Mouse (Mus musculus): Measurements from ENCODE around the gene Gpr171. TPM values are rescaled to one million over a fixed set of nuclear protein-coding genes. Genes with fewer than 3 reads are reported as not detected.

The Gpr171 gene
- 5.1 TPM for polyA plus RNA-seq (2014; fragmentation: Illumina TruSeq; extraction: RNeasy Lipid Tissue Mini Kit (QIAGEN cat#74804); ENCODE audit: low read depth, low replicate concordance)

GRCm38 (mm10) chr3:59101218-59101986, at the start of gene Gpr171:
Gene Gpr171, minus strand, starts transcription at chr3:59101821.

Other genes starting within 250 kb of the Gpr171 start
- gene Clrn1, start 216.5 kb downstream of the Gpr171 start, polyA plus RNA-seq (2014; fragmentation: Illumina TruSeq; extraction: RNeasy Lipid Tissue Mini Kit (QIAGEN cat#74804); ENCODE audit: low read depth, low replicate concordance), result not detected
- 3.2 TPM for gene Med12l, start 96.0 kb downstream of the Gpr171 start, polyA plus RNA-seq (2014; fragmentation: Illumina TruSeq; extraction: RNeasy Lipid Tissue Mini Kit (QIAGEN cat#74804); ENCODE audit: low read depth, low replicate concordance)
- gene P2ry14, start 51.8 kb upstream of the Gpr171 start, polyA plus RNA-seq (2014; fragmentation: Illumina TruSeq; extraction: RNeasy Lipid Tissue Mini Kit (QIAGEN cat#74804); ENCODE audit: low read depth, low replicate concordance), result 29.5 TPM
- not detected for gene Gpr87, start 93.3 kb upstream of the Gpr171 start, polyA plus RNA-seq (2014; fragmentation: Illumina TruSeq; extraction: RNeasy Lipid Tissue Mini Kit (QIAGEN cat#74804); ENCODE audit: low read depth, low replicate concordance)
- 9.0 TPM for gene P2ry13, start 109.1 kb upstream of the Gpr171 start, polyA plus RNA-seq (2014; fragmentation: Illumina TruSeq; extraction: RNeasy Lipid Tissue Mini Kit (QIAGEN cat#74804); ENCODE audit: low read depth, low replicate concordance)
- 14.8 TPM for gene P2ry12, start 161.1 kb upstream of the Gpr171 start, polyA plus RNA-seq (2014; fragmentation: Illumina TruSeq; extraction: RNeasy Lipid Tissue Mini Kit (QIAGEN cat#74804); ENCODE audit: low read depth, low replicate concordance)
- 12.9 TPM for gene Igsf10, start 242.6 kb upstream of the Gpr171 start, polyA plus RNA-seq (2014; fragmentation: Illumina TruSeq; extraction: RNeasy Lipid Tissue Mini Kit (QIAGEN cat#74804); ENCODE audit: low read depth, low replicate concordance)

Data from sigmoid colon, adult 10 weeks (tissue).